Mouse (Mus musculus) bone marrow, adult 2 months (tissue): ENCODE results near the gene Krt27.

Experiments
- CTCF ChIP-seq: fragments of 200-500 bp; IDR thresholded peaks from 2 replicates; pipeline ENCODE4 v1.5.1; 2011; ENCODE audit warnings: low read length, control low read depth; ENCODE audit not compliant: control insufficient read depth, insufficient read depth
- POLR2A ChIP-seq: fragments of 200-500 bp; IDR thresholded peaks from 2 replicates; pipeline ENCODE4 v1.6.1; 2011; ENCODE audit warnings: low read depth, mild to moderate bottlenecking, control low read depth, low read length, borderline replicate concordance; ENCODE audit not compliant: control insufficient read depth

GRCm38 (mm10) chr11:99337866-99338265 is 13.0 kb downstream of the Krt27 start, which contains the start of gene Krt26:
- TF ChIP-seq CTCF (no peak), POLR2A (no peak)
